Mouse (Mus musculus): ENCODE measurements at regions not wholly inside any gene's neighbourhood (a gene's known extent, or its start where the extent isn't known, plus 50 kb on each side); places are given as distances from the start of the nearest gene placed in this dataset.

DNA sequence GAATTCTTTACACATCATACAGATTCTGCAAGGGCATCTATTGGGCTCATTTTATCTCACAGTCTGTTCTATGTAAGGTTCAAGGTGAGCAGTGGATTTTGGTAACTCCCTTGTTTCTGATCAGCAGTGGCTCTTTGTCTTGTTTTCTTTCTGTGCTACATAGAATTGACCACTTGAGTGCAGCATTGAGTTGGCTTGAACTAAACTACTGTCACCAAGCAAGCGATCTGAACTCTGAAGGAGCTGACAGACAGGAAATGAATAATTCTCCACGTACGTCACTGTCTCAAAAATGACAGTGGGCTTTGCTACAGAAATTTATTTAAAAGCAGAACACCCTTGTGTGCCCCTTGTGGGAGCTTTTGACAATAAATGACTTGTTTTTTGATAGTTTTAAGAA is 268.9 kb upstream of the Myo3a start (continued):
- TF ChIP-seq ZMIZ1 (IDR thresholded peaks at IDR 0.05; ENCODE audit: low read depth, low read length) (no peak), MXI1 (IDR thresholded peaks at IDR 0.05; ENCODE audit: low read depth, low read length) (no peak), MYC (IDR thresholded peaks at IDR 0.05; ENCODE audit: low read depth, low read length) (no peak), BHLHE40 (IDR thresholded peaks at IDR 0.05; ENCODE audit: low read depth, low read length) (no peak), PAX5 (IDR thresholded peaks at IDR 0.05; ENCODE audit: low read length) (no peak), NRF1 (IDR thresholded peaks at IDR 0.05; ENCODE audit: low read depth, low read length) (no peak), ZNF384 (IDR thresholded peaks at IDR 0.05; ENCODE audit: low read depth, low read length) (no peak), JUND (conservative IDR thresholded peaks at IDR 0.05; ENCODE audit: low read depth, low read length) (peak; percentile 56), TBP (conservative IDR thresholded peaks at IDR 0.05; ENCODE audit: low read depth, low read length) (no peak), MAFK (IDR thresholded peaks at IDR 0.05; ENCODE audit: insufficient replicate concordance, low read length) (no peak), TCF12 (IDR thresholded peaks at IDR 0.05; ENCODE audit: low read depth, low read length) (peak; percentile 7; the same call in 1 of the 2 replicates), GABPA (IDR thresholded peaks at IDR 0.05; ENCODE audit: insufficient replicate concordance, low read depth, low read length) (no peak), IRF4 (IDR thresholded peaks at IDR 0.05; ENCODE audit: low read depth, low read length) (no peak), EP300 (IDR thresholded peaks at IDR 0.05; ENCODE audit: low read length) (no peak), NELFE (IDR thresholded peaks at IDR 0.05; ENCODE audit: low read depth, low read length) (no peak; the same call in 1 of the 2 replicates), POLR2A (IDR thresholded peaks at IDR 0.05; ENCODE audit: low read depth, low read length) (no peak), USF2 (conservative IDR thresholded peaks at IDR 0.05; ENCODE audit: low read depth, low read length) (no peak)

GRCm38 (mm10) chr2:21958802-21959201 is 268.5 kb upstream of the Myo3a start:
- TF ChIP-seq CTCF (conservative IDR thresholded peaks at IDR 0.05 in 1 of 2, IDR thresholded peaks at IDR 0.05 in 1 of 2; ENCODE audit: low read depth in 2 of 2, low read length in 2 of 2): no peak
- no peak for TF ChIP-seq MEF2A (IDR thresholded peaks at IDR 0.05; ENCODE audit: borderline replicate concordance, low read depth, low read length)
- no peak for TF ChIP-seq RAD21 (IDR thresholded peaks at IDR 0.05; ENCODE audit: low read depth, low read length)
- 0 out of 2 replicates have a peak, but pooled peaks have one; percentile 2 for TF ChIP-seq TCF12 (IDR thresholded peaks at IDR 0.05; ENCODE audit: low read depth, low read length)
- TF ChIP-seq MAFK (IDR thresholded peaks at IDR 0.05; ENCODE audit: insufficient replicate concordance, low read length): no peak
- TF ChIP-seq ZC3H11A (IDR thresholded peaks at IDR 0.05; ENCODE audit: low read depth, low read length): no peak
- DNase-seq (ENCODE audit: extremely low read depth): no peak
- Histone ChIP-seq H3K4me2 (ENCODE audit: insufficient read depth, low read depth, poor library complexity, severe bottlenecking) (peak overlapping the region; percentile 68; the same call in 1 of the 2 replicates), H3K9ac (ENCODE audit: insufficient read depth, low read depth) (peak overlapping the region; percentile 53), H3K79me2 (replicated peaks; ENCODE audit: control insufficient read depth, extremely low read depth, insufficient read depth, poor library complexity, severe bottlenecking) (no peaks in the 10 kb centered on the region), H3K9me3 (replicated peaks; ENCODE audit: low read length) (no peaks in the 10 kb centered on the region), H3K4me3 (replicated peaks in 1 of 3; ENCODE audit: low read depth in 2 of 3, low read length in 2 of 3, poor library complexity in 1 of 3) (peak overlapping the region in 1 of 3 experiments; percentile 17), H3K27ac (ENCODE audit: insufficient read depth, low read depth) (no peak overlapping the region), H3K27me3 (replicated peaks) (no peaks in the 10 kb centered on the region), H3K36me3 (replicated peaks in 1 of 2; ENCODE audit: control insufficient read depth in 1 of 2, insufficient read depth in 1 of 2, low read length in 1 of 2) (no peaks in the 10 kb centered on the region), H3K4me1 (ENCODE audit: control insufficient read depth in 1 of 2, insufficient read depth in 2 of 2) (peaks cover 0 to 11% of the 10 kb centered on the region in 2 experiments; a peak in 2 of 4 replicates)
- in situ Hi-C loops (cut with MboI; ENCODE audit: low pct_ligation_motif_present, low pct_unique_long_range_greater_than_20kb, low sequenced_read_pairs) (loop anchor here (10.0 to 25.0 kb wide), 2 partner anchors 756 to 903 kb away; no protein-coding TSS in a partner anchor), dilution Hi-C loops (cut with MboI; ENCODE audit: extremely low pct_ligation_motif_present, extremely low pct_unique_long_range_greater_than_20kb, low sequenced_read_pairs) (no loop called here)
